10 mouse cellular contexts compared by ENCODE assay signal in genomic region chr7:39549336-39549735, GRCm38 (mm10). TPM values are rescaled to one million over a fixed set of nuclear protein-coding genes. Genes with fewer than 3 reads are reported as not detected.
DNase-seq lines count a peak whose midpoint lies in the region; ATAC-seq and TF ChIP-seq lines count a peak whose summit lies in the region.
"Had no signal": no experiment of that assay in that cellular context is flagged by ENCODE, and none has a peak within 500 bp of the region (broad histone marks: within the 10 kb centered on the region; RNA-seq: fewer than 3 reads in every experiment).

No protein-coding gene starts in this region.

- peak; percentile 13 to 35 for DNase-seq in cerebellum, postnatal 14 days
- DNase-seq in liver, adult 2 months (ENCODE audit: extremely low read depth, low read depth, low spot score), result peak; percentile 83
- no peak for DNase-seq in liver, embryonic 11.5 days (ENCODE audit: low spot score)
- DNase-seq in adipocyte (ENCODE audit: low spot score), result peak; percentile 26
- peak; percentile 75 to 85 for DNase-seq in lung, adult 18-20 months
- DNase-seq in yolk sac, embryonic 10.5 days (ENCODE audit: low spot score), result no peak

- no peak overlapping the region for H3K4me3 ChIP-seq in liver, adult 2 months (ENCODE audit: insufficient read depth, low read depth, low read length)
- no peak overlapping the region for H3K4me3 ChIP-seq in liver, embryonic 11.5 days (ENCODE audit: low read depth, low read length)
- H3K4me3 ChIP-seq: megakaryocyte, embryonic 14.5 days had no signal

- no peak for TF ChIP-seq POLR2A in liver, adult 2 months (IDR thresholded peaks at IDR 0.05; ENCODE audit: extremely low read depth, insufficient read depth, low read length)

- peaks cover 19% of the 10 kb centered on the region; the same call in 1 of the 2 replicates for H3K79me2 ChIP-seq in liver, adult 2 months (ENCODE audit: control insufficient read depth, insufficient read depth, low read length)

- TF ChIP-seq CTCF in liver, adult 2 months (IDR thresholded peaks at IDR 0.05; ENCODE audit: low read depth, low read length), result no peak

- H3K27me3 ChIP-seq in liver, adult 2 months (ENCODE audit: control insufficient read depth, insufficient read depth, low read length), result no peaks in the 10 kb centered on the region
- H3K27me3 ChIP-seq in liver, embryonic 11.5 days (replicated peaks; ENCODE audit: control insufficient read depth, insufficient read depth, low read length), result no peaks in the 10 kb centered on the region
- H3K27me3 ChIP-seq: CH12.LX had no signal

- H3K4me2 ChIP-seq in liver, embryonic 11.5 days, result no peak overlapping the region

- H3K27ac ChIP-seq in liver, adult 2 months (replicated peaks; ENCODE audit: insufficient read depth, low read depth, low read length), result peak overlapping the region; percentile 25; the same call in 1 of the 2 replicates
- no peak overlapping the region for H3K27ac ChIP-seq in liver, embryonic 11.5 days (ENCODE audit: low read depth, low read length)

- H3K9ac ChIP-seq in liver, adult 2 months (ENCODE audit: low read depth, low read length), result no peak overlapping the region
- no peak overlapping the region for H3K9ac ChIP-seq in liver, embryonic 11.5 days (ENCODE audit: low read depth, low read length)

- H3K4me1 ChIP-seq in liver, adult 2 months (ENCODE audit: control insufficient read depth, insufficient read depth, low read length), result peaks cover 16% of the 10 kb centered on the region; the same call in 1 of the 2 replicates
- H3K4me1 ChIP-seq in liver, embryonic 11.5 days (replicated peaks; ENCODE audit: control insufficient read depth, insufficient read depth, low read length), result peaks cover 4% of the 10 kb centered on the region

- H3K36me3 ChIP-seq in liver, adult 2 months (ENCODE audit: control insufficient read depth, insufficient read depth, low read length), result no peaks in the 10 kb centered on the region
- no peaks in the 10 kb centered on the region for H3K36me3 ChIP-seq in liver, embryonic 11.5 days (ENCODE audit: control insufficient read depth, insufficient read depth, low read length)

- ATAC-seq in cerebellum, adult (ENCODE audit: insufficient number of reproducible peaks, low FRiP score, low TSS enrichment), result no peak
- ATAC-seq in liver, embryonic 11.5 days (replicated peaks; ENCODE audit: low FRiP score), result no peak
- no peak for ATAC-seq in granulocyte monocyte progenitor cell, adult 5-6 weeks (replicated peaks; ENCODE audit: poor library complexity, severe bottlenecking)

- WGBS in liver, adult 2 months, result 21% methylated on average over 2 of the region's 2 CpGs
- WGBS in liver, embryonic 11.5 days, result 88% methylated on average over 2 of the region's 2 CpGs

- no peaks in the 10 kb centered on the region for H3K9me3 ChIP-seq in liver, embryonic 11.5 days (ENCODE audit: control insufficient read depth, low read length)
- H3K9me3 ChIP-seq: megakaryocyte, embryonic 14.5 days had no signal

RNA-seq across cellular contexts. Expression of gene Zfp619, which starts 31.8 kb away (rescaled TPM):
- total RNA-seq in liver, adult 2 months (2014; rRNA removed), result 2.0 and 2.1 TPM in 2 replicates
- polyA plus RNA-seq in liver, adult 2 months (2012; rRNA removed), result 0.20 and 0.24 TPM in 2 replicates
- polyA plus RNA-seq in liver, embryonic 11.5 days (2014; fragmentation: Nextera tagmentation; extraction: Ambion mirVana), result 0.83 and 1.2 TPM in 2 replicates
- 3.4 and 4.5 TPM in 2 replicates for total RNA-seq in granulocyte monocyte progenitor cell, adult 5-6 weeks (2014; fragmentation: Nextera tagmentation)
- total RNA-seq in granulocyte monocyte progenitor cell, adult 5-6 weeks (2017), result 2.0 and 3.0 TPM in 2 replicates

Comparison
In these comparisons a context has a peak if more than half of its experiments do, and no peak if none do; other contexts are left out.
1. DNase-seq: peak in cerebellum, postnatal 14 days (2 of 2), liver, adult 2 months (single experiment), adipocyte (single experiment) and lung, adult 18-20 months (2 of 2); none in liver, embryonic 11.5 days (single experiment) and yolk sac, embryonic 10.5 days (single experiment).